Mouse (Mus musculus): ENCODE measurements at regions not wholly inside any gene's neighbourhood (a gene's known extent, or its start where the extent isn't known, plus 50 kb on each side); places are given as distances from the start of the nearest gene placed in this dataset.
A peak's percentile ranks its signal among the peaks of the same experiment; 100 is the strongest.

DNA sequence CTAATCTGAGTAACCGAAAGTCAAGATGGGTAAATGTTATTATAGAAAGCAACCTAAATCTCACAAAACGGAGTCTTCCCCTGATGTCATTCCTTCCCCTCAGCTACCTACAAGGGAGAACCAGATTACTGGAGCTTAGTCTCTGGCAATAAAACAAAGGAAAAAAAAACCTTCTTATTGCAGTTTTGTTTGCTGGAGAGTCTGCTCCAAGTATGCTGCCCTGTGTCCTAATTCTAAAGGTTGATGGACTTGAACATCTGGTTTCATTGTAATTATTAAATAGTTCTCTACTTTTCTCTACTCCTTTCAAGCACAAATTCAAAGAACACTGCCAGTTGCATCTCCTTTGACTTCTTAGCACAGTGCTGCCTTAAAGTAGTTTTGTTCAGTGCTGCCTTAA is 209.4 kb upstream of the Prmt6 start:
- Histone ChIP-seq H3K27ac (ENCODE audit: low read depth, low read length) (no peak overlapping the region), H3K9me3 (replicated peaks; ENCODE audit: control insufficient read depth, low read length) (no peaks in the 10 kb centered on the region), H3K9ac (ENCODE audit: low read length) (no peak overlapping the region), H3K36me3 (ENCODE audit: control insufficient read depth, insufficient read depth, low read length) (no peaks in the 10 kb centered on the region), H3K27me3 (replicated peaks; ENCODE audit: control insufficient read depth, insufficient read depth, low read length) (no peaks in the 10 kb centered on the region), H3K4me3 (ENCODE audit: low read depth, low read length) (no peak overlapping the region), H3K4me1 (ENCODE audit: control insufficient read depth, insufficient read depth, low read length) (no peaks in the 10 kb centered on the region), H3K4me2 (ENCODE audit: low read length) (no peak overlapping the region)
- WGBS: 73% methylated on average over 2 of the region's 2 CpGs
- DNase-seq (ENCODE audit: low spot score): no peak
- ATAC-seq: no peak

DNA sequence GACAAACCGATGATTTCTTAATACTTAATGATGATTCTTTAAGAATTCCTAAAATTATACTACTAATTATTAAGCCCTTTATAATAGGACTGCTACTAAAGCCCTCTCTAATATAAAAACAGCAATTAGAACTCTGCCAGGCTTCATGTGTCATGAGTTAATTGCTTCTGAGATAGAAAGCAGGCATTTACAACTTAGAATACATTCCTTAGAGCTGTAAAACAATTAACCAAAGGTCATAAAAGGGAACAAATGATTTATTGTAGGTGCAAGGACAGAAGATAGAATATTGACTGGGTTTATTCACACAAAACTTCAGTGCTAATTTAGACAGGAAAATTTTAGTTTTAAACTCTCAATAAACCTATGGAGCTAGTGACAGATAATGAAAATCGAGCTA is 208.1 kb upstream of the Prmt6 start:
- H3K4me2 ChIP-seq (ENCODE audit: low read length): no peak overlapping the region
- WGBS: 55% methylated on average over 2 of the region's 2 CpGs
- ATAC-seq (no peak), DNase-seq (ENCODE audit: low spot score) (no peak)
- no peak overlapping the region for H3K9ac ChIP-seq (ENCODE audit: low read length)
- H3K27ac ChIP-seq (ENCODE audit: low read depth, low read length): no peak overlapping the region
- no peaks in the 10 kb centered on the region for H3K9me3 ChIP-seq (replicated peaks; ENCODE audit: control insufficient read depth, low read length)
- H3K4me3 ChIP-seq (ENCODE audit: low read depth, low read length): no peak overlapping the region
- H3K4me1 ChIP-seq (ENCODE audit: control insufficient read depth, insufficient read depth, low read length): no peaks in the 10 kb centered on the region
- H3K36me3 ChIP-seq (ENCODE audit: control insufficient read depth, insufficient read depth, low read length): no peaks in the 10 kb centered on the region
- H3K27me3 ChIP-seq (replicated peaks; ENCODE audit: control insufficient read depth, insufficient read depth, low read length): no peaks in the 10 kb centered on the region

DNA sequence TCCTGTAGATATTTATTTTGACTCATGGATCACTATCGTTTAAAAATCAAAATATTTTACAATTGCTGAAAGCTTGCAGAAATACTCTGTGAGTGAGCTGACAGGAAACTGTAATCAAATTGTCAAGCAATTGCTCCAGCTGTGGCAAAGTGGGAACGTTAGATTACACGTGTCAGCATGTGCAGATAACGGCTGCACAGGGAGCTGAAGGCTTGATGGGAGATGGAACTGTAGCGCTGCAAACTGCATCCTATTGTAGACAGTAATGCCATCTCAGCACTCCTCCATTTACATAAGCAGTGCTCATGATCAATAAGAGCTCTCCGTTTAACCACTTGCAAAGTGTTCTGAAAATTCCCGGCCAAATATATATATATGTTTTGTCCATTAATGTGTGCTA is 201.7 kb upstream of the Prmt6 start:
- no peak overlapping the region for H3K4me2 ChIP-seq (ENCODE audit: low read length)
- no peak overlapping the region for H3K27ac ChIP-seq (ENCODE audit: low read depth, low read length)
- peak; percentile 33 for DNase-seq (ENCODE audit: low spot score)
- ATAC-seq: no peak
- no peak overlapping the region for H3K9ac ChIP-seq (ENCODE audit: low read length)
- H3K4me3 ChIP-seq (ENCODE audit: low read depth, low read length): no peak overlapping the region
- H3K36me3 ChIP-seq (ENCODE audit: control insufficient read depth, insufficient read depth, low read length): no peaks in the 10 kb centered on the region
- H3K4me1 ChIP-seq (ENCODE audit: control insufficient read depth, insufficient read depth, low read length): no peaks in the 10 kb centered on the region
- no peaks in the 10 kb centered on the region for H3K27me3 ChIP-seq (replicated peaks; ENCODE audit: control insufficient read depth, insufficient read depth, low read length)
- no peaks in the 10 kb centered on the region for H3K9me3 ChIP-seq (replicated peaks; ENCODE audit: control insufficient read depth, low read length)
- WGBS: 86% methylated on average over 7 of the region's 7 CpGs

All from forebrain, embryonic 14.5 days (tissue).